Mouse (Mus musculus) splenic B cell, adult 2 months (primary cell): ENCODE measurements at regions not wholly inside any gene's neighbourhood (a gene's known extent, or its start where the extent isn't known, plus 50 kb on each side); places are given as distances from the start of the nearest gene placed in this dataset.

ENCODE experiments used
- DNase-seq: peaks from one replicate; pipeline ENCODE4 v3.0.0-alpha.2; 2011; ENCODE audit warnings: low read depth, low spot score
- H3K27me3 ChIP-seq: 2 replicates; pipeline ENCODE4 v1.6.1; 2012; ENCODE audit warnings: mild to moderate bottlenecking, low read length, moderate library complexity, mixed read lengths; ENCODE audit not compliant: control insufficient read depth, poor library complexity, insufficient read depth, severe bottlenecking
- H3K36me3 ChIP-seq: 2 replicates; pipeline ENCODE4 v1.6.1; 2012; ENCODE audit warnings: mild to moderate bottlenecking, low read length, moderate library complexity, mixed read lengths; ENCODE audit not compliant: control insufficient read depth, poor library complexity, insufficient read depth, severe bottlenecking

DNA sequence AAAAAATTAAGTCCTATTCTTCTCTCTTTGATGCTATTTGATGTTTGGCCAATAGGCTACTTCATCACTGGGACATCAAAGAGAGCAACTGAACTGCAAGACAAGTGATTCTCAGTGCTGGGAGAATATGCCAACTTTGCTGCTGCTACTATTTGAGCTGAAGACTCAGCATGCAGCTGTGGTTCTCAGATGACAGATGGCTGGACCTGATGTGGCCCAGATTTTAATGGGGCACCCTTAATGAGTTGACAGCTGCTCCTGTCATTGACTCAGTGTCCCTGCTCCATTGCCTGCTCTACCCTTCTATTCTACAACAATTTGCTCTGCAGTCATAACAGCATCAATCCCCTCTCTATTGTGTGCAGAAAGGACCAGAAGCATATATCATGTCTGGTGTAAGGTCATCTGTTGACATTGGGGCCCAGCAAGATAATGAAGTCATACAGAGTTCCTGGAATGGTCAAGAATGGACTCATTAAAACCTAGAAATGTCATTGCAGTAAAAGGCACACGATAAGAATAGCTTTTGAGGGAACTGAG lies 231.1 kb upstream of the Auts2 start:
- Histone ChIP-seq H3K27me3 (no peaks in the 10 kb centered on the region), H3K36me3 (no peaks in the 10 kb centered on the region)
- no peak for DNase-seq

DNA sequence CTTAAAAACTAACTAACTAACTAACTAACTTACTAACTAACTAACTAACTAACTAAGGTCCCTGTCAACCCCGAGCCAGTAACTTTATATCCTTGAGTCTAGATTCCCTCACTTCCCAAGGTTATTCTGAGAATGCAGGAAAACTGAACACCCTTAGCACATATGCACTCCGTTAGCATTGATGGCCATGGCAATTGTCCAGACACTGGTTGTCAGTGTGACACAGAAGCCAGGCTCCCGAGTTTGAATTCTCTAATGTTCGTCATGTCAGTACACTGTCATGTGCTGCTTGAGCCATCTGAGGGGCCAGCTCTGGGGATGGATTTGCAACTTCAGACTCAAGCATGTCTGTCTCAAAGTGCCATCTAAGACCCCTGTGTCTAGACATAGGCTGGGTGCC lies 217.3 kb upstream of the Auts2 start:
- DNase-seq = no peak
- Histone ChIP-seq H3K27me3 (no peaks in the 10 kb centered on the region), H3K36me3 (no peaks in the 10 kb centered on the region)

DNA sequence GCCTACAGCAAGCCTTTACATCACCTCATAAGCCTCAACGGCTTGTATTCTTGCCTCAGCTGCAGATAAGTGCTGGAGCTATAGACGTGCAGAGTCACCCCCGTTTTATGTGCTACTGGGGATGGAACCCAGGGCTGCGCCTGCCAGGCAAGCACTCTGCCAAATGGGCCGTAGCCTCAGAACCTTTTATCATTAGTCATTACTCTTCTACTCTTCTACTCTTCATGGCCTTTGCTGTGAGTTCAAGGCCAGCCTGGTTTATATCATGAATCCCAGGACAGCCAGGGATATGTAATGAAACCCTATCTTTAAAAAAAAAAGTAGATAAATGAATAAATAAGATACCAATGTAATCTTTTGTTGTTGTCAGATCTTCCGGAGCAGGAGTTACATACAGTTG lies 216.6 kb upstream of the Auts2 start:
- H3K27me3 ChIP-seq = no peaks in the 10 kb centered on the region
- H3K36me3 ChIP-seq = no peaks in the 10 kb centered on the region
- DNase-seq = no peak

GRCm38 (mm10) chr5:132758941-132759340 lies 215.8 kb upstream of the Auts2 start:
- DNase-seq = no peak
- no peaks in the 10 kb centered on the region for H3K36me3 ChIP-seq
- no peaks in the 10 kb centered on the region for H3K27me3 ChIP-seq

DNA sequence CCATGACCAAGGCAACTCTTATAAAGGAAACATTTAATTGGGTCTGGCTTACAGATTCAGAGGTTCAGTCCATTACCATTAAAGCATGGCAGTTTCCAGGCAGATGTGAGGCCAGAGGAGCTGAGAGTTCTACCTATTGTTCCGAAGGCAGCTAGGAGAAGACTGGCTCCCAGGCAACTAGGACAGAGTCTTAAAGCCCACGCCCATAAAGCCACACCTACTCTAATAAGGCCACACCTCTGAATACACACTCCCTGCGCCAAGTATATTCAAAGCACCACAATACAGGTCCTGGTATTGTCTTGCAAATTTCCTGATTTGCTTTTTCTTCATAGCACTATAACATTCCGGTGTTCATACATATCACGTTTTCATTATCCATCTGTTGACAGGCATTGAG lies 194.8 kb upstream of the Auts2 start:
- no peak for DNase-seq
- H3K27me3 ChIP-seq = no peaks in the 10 kb centered on the region
- no peaks in the 10 kb centered on the region for H3K36me3 ChIP-seq

DNA sequence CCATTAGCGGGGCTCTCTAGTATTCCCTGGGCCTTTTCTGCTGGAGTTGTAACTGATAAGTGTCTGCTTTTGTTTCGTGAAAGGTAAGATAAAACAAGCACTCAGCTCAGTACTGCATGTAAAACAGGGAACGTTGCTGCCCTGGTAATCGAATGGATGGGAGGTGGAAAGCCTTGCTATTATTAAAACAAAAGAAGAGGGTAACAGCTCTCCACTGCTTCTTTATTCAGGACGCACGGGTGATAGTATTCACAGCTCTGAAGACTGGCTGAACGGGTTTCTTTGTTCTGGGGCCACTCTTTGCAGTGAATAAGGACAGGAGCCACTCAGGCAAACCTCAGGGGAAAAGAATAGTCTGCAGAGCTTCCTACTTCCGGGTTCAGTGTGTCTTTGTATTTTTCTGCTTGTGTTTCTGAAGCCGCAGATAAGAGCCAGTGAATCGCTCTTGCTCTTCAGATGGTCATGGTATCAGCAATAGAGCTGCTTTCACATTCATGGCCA lies 185.6 kb upstream of the Auts2 start:
- H3K36me3 ChIP-seq = no peaks in the 10 kb centered on the region
- DNase-seq = no peak
- H3K27me3 ChIP-seq = no peaks in the 10 kb centered on the region

GRCm38 (mm10) chr5:132724467-132724866 lies 181.3 kb upstream of the Auts2 start:
- Histone ChIP-seq H3K36me3 (no peaks in the 10 kb centered on the region), H3K27me3 (no peaks in the 10 kb centered on the region)
- no peak for DNase-seq

- DNase-seq = no peak
- no peaks in the 10 kb centered on the region for H3K36me3 ChIP-seq
- H3K27me3 ChIP-seq = no peaks in the 10 kb centered on the region; the same call in 1 of the 2 replicates
Observed at GRCm38 (mm10) chr5:132710301-132710700, 167.2 kb upstream of the Auts2 start.

- no peak for DNase-seq
Observed at GRCm38 (mm10) chr5:132707531-132707930, 164.4 kb upstream of the Auts2 start.

DNA sequence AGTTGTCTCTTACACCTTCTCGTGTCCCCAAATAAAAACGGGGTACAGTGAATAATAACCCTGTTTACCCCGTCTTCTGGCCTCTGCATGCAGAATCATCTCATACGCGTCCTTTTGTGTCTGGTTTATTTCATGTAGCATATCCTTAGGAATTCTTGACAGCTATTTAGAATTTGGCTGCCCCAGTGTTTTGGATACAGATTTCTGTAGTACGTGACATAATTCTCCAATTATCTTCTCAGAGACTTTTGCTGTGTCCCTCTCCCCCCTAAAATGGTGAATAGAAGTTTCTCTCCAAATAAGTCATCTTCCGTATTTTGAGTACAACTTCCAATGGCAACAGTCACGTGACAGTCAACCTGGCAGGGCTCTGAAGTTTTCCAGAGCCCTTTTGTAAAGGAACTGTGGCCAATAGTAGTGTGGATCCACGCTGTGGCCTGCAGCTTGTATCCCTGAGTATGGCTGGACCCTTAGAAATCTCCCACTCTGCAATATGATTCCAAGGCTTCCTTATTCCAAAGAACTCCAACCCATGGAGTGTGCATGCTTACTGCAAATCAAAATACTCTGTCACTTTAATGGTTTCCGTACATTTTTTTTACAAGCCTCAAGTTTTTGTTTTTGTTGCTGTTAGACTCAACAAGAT lies 160.4 kb upstream of the Auts2 start:
- no peak for DNase-seq
- no peaks in the 10 kb centered on the region for H3K36me3 ChIP-seq

More at GRCm38 (mm10) chr5:132707531-132707930, 164.4 kb upstream of the Auts2 start:
- Histone ChIP-seq H3K36me3 (no peaks in the 10 kb centered on the region), H3K27me3 (no peaks in the 10 kb centered on the region; the same call in 1 of the 2 replicates)

DNA sequence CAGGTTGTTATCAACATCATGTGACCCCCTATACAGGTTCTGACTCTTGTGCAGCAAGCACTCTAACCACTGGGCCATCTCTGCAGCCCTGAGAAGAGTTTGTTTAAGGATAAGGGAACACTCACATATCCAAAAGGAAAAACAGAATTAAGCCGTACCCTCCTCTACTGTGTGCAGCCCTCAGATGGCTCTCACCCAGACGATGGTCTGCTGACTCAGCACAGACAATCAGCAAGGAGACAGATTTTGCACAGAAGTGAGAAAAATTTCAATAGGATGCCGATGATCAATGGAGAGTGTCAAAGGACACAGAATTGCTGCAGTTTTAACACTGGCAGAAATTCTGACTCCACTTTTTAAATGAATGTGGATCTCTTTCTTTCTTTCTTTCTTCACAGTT lies 159.4 kb upstream of the Auts2 start:
- no peaks in the 10 kb centered on the region for H3K27me3 ChIP-seq
- no peaks in the 10 kb centered on the region for H3K36me3 ChIP-seq
- no peak for DNase-seq

More for the DNA sequence above, 160.4 kb upstream of the Auts2 start:
- no peaks in the 10 kb centered on the region for H3K27me3 ChIP-seq

DNA sequence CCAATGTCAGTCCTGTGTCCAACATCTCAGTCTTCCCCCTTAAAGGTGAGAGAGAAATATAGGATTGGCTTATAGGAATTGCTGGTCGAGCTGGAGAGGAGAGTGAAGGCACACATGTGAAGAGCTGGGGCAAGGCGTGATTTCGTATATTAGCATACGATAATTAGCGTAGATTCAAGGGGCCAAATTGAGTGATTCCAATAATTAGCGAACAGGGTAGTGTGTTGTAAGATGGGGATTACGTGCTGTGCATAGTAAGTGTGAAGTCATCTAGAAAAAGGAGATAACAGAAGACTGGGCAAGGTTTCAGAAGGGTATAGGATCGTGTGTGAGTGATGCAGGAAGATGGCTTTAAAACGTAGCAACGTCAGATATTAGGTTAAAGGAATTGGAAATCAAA lies 147.6 kb upstream of the Auts2 start:
- H3K27me3 ChIP-seq = no peaks in the 10 kb centered on the region

GRCm38 (mm10) chr5:132675261-132675660 lies 132.1 kb upstream of the Auts2 start:
- H3K36me3 ChIP-seq = no peaks in the 10 kb centered on the region
- no peaks in the 10 kb centered on the region for H3K27me3 ChIP-seq
- no peak for DNase-seq

More for the DNA sequence above, 147.6 kb upstream of the Auts2 start:
- no peak for DNase-seq
- no peaks in the 10 kb centered on the region for H3K36me3 ChIP-seq

- H3K36me3 ChIP-seq = no peaks in the 10 kb centered on the region
- DNase-seq = no peak
- H3K27me3 ChIP-seq = no peaks in the 10 kb centered on the region
Observed at GRCm38 (mm10) chr5:132673599-132674305, 130.6 kb upstream of the Auts2 start.

DNA sequence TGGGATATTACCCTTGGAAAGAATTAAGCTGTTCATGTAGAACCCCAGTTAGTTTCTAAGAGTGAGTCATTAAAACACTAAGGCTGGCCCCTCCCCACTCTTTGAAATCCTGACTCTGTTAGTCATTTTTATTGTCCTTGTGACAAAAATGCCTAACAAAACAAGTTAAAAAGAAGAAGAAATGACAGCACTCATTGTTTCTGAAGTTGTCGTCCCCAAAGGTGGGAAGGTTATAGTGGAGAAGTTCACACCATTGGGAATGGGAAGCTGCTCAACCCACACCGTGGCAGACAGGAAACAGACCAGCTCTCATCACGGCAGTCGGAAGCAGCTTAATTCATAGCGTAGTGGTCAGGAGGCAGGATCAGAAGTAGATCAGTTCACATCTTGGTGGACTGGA lies 128.4 kb upstream of the Auts2 start:
- Histone ChIP-seq H3K36me3 (no peaks in the 10 kb centered on the region), H3K27me3 (no peaks in the 10 kb centered on the region)
- no peak for DNase-seq
